Mouse (Mus musculus): Measurements from ENCODE around the gene Haghl. TPM values are rescaled to one million over a fixed set of nuclear protein-coding genes. Genes with fewer than 3 reads are reported as not detected.

Gene Haghl
- total and polyA plus RNA-seq, 3 experiments: 6.4 to 23.4 (median 7.7) TPM

DNA sequence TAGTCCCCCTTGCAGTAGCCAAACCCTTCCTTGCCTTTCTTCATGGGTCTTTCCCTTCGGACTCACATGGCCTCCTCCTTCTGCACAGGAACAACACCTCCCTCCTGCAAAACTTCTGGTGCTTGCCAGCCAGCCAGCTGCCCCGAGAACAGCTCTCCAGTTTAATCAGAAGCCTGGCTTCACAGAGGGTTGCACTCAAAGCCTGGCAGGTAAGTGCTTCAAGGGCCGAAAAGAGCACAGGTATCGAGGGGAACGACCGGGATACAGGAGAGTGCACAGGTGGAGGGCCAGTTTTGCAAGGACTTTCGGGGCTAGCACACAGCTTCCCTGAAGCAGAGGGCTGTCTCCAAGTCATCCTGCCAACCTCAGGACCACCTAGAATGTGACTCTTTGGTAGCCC is 46.6 kb downstream of the Haghl start:
- Histone ChIP-seq H3K9ac (ENCODE audit: low read depth, low read length) (no peak overlapping the region), H3K4me1 (ENCODE audit: control insufficient read depth, insufficient read depth, low read length) (no peaks in the 10 kb centered on the region), H3K4me3 (no peak overlapping the region), H3K27ac (no peak overlapping the region), H3K27me3 (ENCODE audit: control insufficient read depth, insufficient read depth, low read length) (no peaks in the 10 kb centered on the region), H3K79me2 (replicated peaks; ENCODE audit: control insufficient read depth, insufficient read depth, low read length) (no peaks in the 10 kb centered on the region), H3K36me3 (ENCODE audit: control insufficient read depth, insufficient read depth, low read length) (no peaks in the 10 kb centered on the region)
- TF ChIP-seq CTCF (IDR thresholded peaks at IDR 0.05): no peak
- TF ChIP-seq POLR2A (IDR thresholded peaks at IDR 0.05; ENCODE audit: insufficient read depth, low read depth, low read length): no peak
- TF ChIP-seq EP300 (IDR thresholded peaks at IDR 0.05; ENCODE audit: insufficient read depth, low read depth, low read length): no peak
- intact Hi-C loops (cut with DNase I): no loop called here
- WGBS: 66% methylated on average over 7 of the region's 7 CpGs
- no peak for DNase-seq

GRCm38 (mm10) chr17:25735745-25736144 is 49.7 kb downstream of the Haghl start, which contains the start of gene Mslnl:
Gene Mslnl, plus strand, starts transcription at chr17:25736042.
- Histone ChIP-seq H3K9ac (ENCODE audit: low read depth, low read length) (no peak within 1 kb of the TSS), H3K4me1 (ENCODE audit: control insufficient read depth, insufficient read depth, low read length) (no peaks in the 10 kb centered on the region), H3K27me3 (ENCODE audit: control insufficient read depth, insufficient read depth, low read length) (no peaks in the 10 kb centered on the region), H3K4me3 (no peak within 1 kb of the TSS), H3K79me2 (replicated peaks; ENCODE audit: control insufficient read depth, insufficient read depth, low read length) (no peaks in the 10 kb centered on the region), H3K36me3 (ENCODE audit: control insufficient read depth, insufficient read depth, low read length) (no peaks in the 10 kb centered on the region), H3K27ac (no peak within 1 kb of the TSS)
- no peak for TF ChIP-seq CTCF (IDR thresholded peaks at IDR 0.05)
- TF ChIP-seq POLR2A (IDR thresholded peaks at IDR 0.05; ENCODE audit: insufficient read depth, low read depth, low read length): no peak
- TF ChIP-seq EP300 (IDR thresholded peaks at IDR 0.05; ENCODE audit: insufficient read depth, low read depth, low read length): no peak
- WGBS: 73% methylated on average over 3 of the region's 3 CpGs
- DNase-seq: no peak
- intact Hi-C loops (cut with DNase I): no loop called here

DNA sequence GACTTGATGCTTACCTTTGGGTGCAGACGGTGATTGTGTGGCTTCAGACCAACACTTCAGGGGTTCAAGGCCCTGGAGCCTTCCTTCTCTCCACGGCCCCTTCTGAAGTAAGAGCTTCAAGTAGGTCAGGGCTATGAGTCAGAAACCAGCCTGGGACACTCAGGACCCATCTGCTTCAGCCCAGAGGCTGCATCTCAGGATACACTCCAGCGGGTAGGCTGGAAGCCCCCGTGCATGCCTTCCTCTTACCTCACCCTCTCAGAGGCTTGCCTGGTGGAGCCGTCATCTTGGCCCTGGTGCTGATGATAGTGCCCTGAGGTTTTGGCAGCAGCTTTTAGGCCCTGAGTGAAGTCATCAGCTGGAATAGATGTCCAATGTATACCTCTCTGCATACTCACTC is 50.2 kb downstream of the Haghl start:
- no peaks in the 10 kb centered on the region for H3K36me3 ChIP-seq (ENCODE audit: control insufficient read depth, insufficient read depth, low read length)
- H3K4me1 ChIP-seq (ENCODE audit: control insufficient read depth, insufficient read depth, low read length): no peaks in the 10 kb centered on the region
- intact Hi-C loops (cut with DNase I): no loop called here
- H3K9ac ChIP-seq (ENCODE audit: low read depth, low read length): no peak overlapping the region
- no peak overlapping the region for H3K4me3 ChIP-seq
- TF ChIP-seq EP300 (IDR thresholded peaks at IDR 0.05; ENCODE audit: insufficient read depth, low read depth, low read length) (no peak), POLR2A (IDR thresholded peaks at IDR 0.05; ENCODE audit: insufficient read depth, low read depth, low read length) (no peak), CTCF (IDR thresholded peaks at IDR 0.05) (no peak)
- DNase-seq: no peak
- no peaks in the 10 kb centered on the region for H3K27me3 ChIP-seq (ENCODE audit: control insufficient read depth, insufficient read depth, low read length)
- WGBS: 87% methylated on average over 5 of the region's 5 CpGs
- no peaks in the 10 kb centered on the region for H3K79me2 ChIP-seq (replicated peaks; ENCODE audit: control insufficient read depth, insufficient read depth, low read length)
- H3K27ac ChIP-seq: no peak overlapping the region

DNA sequence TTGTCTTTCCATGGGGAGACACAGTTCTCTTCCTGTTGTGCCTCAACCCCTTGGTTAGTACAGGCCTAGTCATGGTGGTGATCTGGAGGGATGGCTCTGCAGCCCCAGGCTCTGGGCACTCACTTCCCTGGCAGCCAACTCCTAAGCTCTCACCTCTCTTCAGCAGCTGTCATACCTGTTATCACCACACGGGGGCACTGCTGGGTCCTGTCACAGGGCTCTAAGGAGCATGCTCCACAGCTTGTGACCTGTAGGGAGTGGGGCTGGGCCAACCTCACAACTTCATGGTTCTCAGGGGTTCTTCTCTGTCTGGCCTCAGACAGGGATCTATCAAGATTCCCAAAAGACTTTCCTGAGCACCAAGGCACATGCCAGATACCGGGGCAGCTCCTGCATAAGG is 53.4 kb downstream of the Haghl start:
- intact Hi-C loops (cut with DNase I): loop anchor here (1.0 to 2.0 kb wide), 2 partner anchors 39 to 68 kb away; no protein-coding TSS in a partner anchor

More for the DNA sequence above, 53.4 kb downstream of the Haghl start:
- Histone ChIP-seq H3K27me3 (ENCODE audit: control insufficient read depth, insufficient read depth, low read length) (no peaks in the 10 kb centered on the region), H3K79me2 (replicated peaks; ENCODE audit: control insufficient read depth, insufficient read depth, low read length) (no peaks in the 10 kb centered on the region), H3K9ac (ENCODE audit: low read depth, low read length) (no peak overlapping the region), H3K4me1 (ENCODE audit: control insufficient read depth, insufficient read depth, low read length) (peaks cover 4% of the 10 kb centered on the region), H3K27ac (no peak overlapping the region), H3K4me3 (no peak overlapping the region), H3K36me3 (ENCODE audit: control insufficient read depth, insufficient read depth, low read length) (no peaks in the 10 kb centered on the region)
- no peak for TF ChIP-seq EP300 (IDR thresholded peaks at IDR 0.05; ENCODE audit: insufficient read depth, low read depth, low read length)
- TF ChIP-seq CTCF (IDR thresholded peaks at IDR 0.05): peak; percentile 98
- no peak for TF ChIP-seq POLR2A (IDR thresholded peaks at IDR 0.05; ENCODE audit: insufficient read depth, low read depth, low read length)
- peak; percentile 73 to 85 for DNase-seq
- 26% methylated on average over 2 of the region's 2 CpGs for WGBS

Small RNAs within 50 kb of the gene (microRNA-seq; reads per million reads assigned to microRNA genes)
- gene Gm25083: 0 reads per million in 2 experiments
- 0 to 3.4 reads per million in 2 experiments for gene Mir3082
- gene Mir6966: 2.2 to 3.1 reads per million in 2 experiments

Other genes with a start within 250 kb of the Haghl start
- gene Sox8, start 215.0 kb downstream of the Haghl start, total RNA-seq (2021): under 1 TPM; 0.30 to 0.44 TPM
- gene Sox8, start 215.0 kb downstream of the Haghl start, polyA plus RNA-seq (2012; rRNA removed): 0.57 and 0.67 TPM in 2 replicates
- 10 to 100 TPM; 28.7 to 33.5 TPM for gene Lmf1, start 206.6 kb downstream of the Haghl start, total RNA-seq (2021)
- 32.7 and 41.8 TPM in 2 replicates for gene Lmf1, start 206.6 kb downstream of the Haghl start, polyA plus RNA-seq (2012; rRNA removed)
- gene Gng13, start 68.5 kb downstream of the Haghl start, total RNA-seq (2021): under 1 TPM in 1 of 2 experiments, not detected in 1; 0.81 TPM
- gene Gng13, start 68.5 kb downstream of the Haghl start, polyA plus RNA-seq (2012; rRNA removed): 0.27 and 0.35 TPM in 2 replicates
- gene Chtf18, start 58.3 kb downstream of the Haghl start, total RNA-seq (2021): 1 to 10 TPM; 1.3 to 1.6 TPM
- 0.85 and 1.7 TPM in 2 replicates for gene Chtf18, start 58.3 kb downstream of the Haghl start, polyA plus RNA-seq (2012; rRNA removed)
- gene Rpusd1, start 58.0 kb downstream of the Haghl start, total RNA-seq (2021): 1 to 10 TPM; 4.2 to 5.1 TPM
- 18.0 and 18.3 TPM in 2 replicates for gene Rpusd1, start 58.0 kb downstream of the Haghl start, polyA plus RNA-seq (2012; rRNA removed)
- not detected for gene Mslnl, start 49.6 kb downstream of the Haghl start, total RNA-seq (2021)
- gene Mslnl, start 49.6 kb downstream of the Haghl start, polyA plus RNA-seq (2012; rRNA removed): 0.10 and 0.26 TPM in 2 replicates
- gene Msln, start 31.3 kb downstream of the Haghl start, total RNA-seq (2021): 10 to 100 TPM; 13.2 to 16.6 TPM
- 24.7 and 25.6 TPM in 2 replicates for gene Msln, start 31.3 kb downstream of the Haghl start, polyA plus RNA-seq (2012; rRNA removed)
- 10 to 100 TPM; 42.1 to 45.1 TPM for gene Narfl, start 11.9 kb downstream of the Haghl start, total RNA-seq (2021)
- gene Narfl, start 11.9 kb downstream of the Haghl start, polyA plus RNA-seq (2012; rRNA removed): 36.4 and 52.6 TPM in 2 replicates
- not detected for gene Ccdc78, start 907 bp upstream of the Haghl start, total RNA-seq (2021)
- gene Ccdc78, start 907 bp upstream of the Haghl start, polyA plus RNA-seq (2012; rRNA removed): 1.1 TPM in 1 of 2 replicates, not detected in the other
- gene Fam173a, start 7.2 kb upstream of the Haghl start, total RNA-seq (2021): 10 to 100 TPM; 30.8 to 38.3 TPM
- gene Fam173a, start 7.2 kb upstream of the Haghl start, polyA plus RNA-seq (2012; rRNA removed): 49.7 and 63.6 TPM in 2 replicates
- not detected for gene AC134908.4, start 10.0 kb upstream of the Haghl start, total RNA-seq (2021)
- gene AC134908.4, start 10.0 kb upstream of the Haghl start, polyA plus RNA-seq (2012; rRNA removed): not detected in 2 replicates
- gene Metrn, start 11.5 kb upstream of the Haghl start, total RNA-seq (2021): 10 to 100 TPM; 49.0 to 54.6 TPM
- 43.3 and 47.9 TPM in 2 replicates for gene Metrn, start 11.5 kb upstream of the Haghl start, polyA plus RNA-seq (2012; rRNA removed)
- 1 to 10 TPM; 1.1 to 1.4 TPM for gene Fbxl16, start 23.4 kb upstream of the Haghl start, total RNA-seq (2021)
- 2.3 and 3.2 TPM in 2 replicates for gene Fbxl16, start 23.4 kb upstream of the Haghl start, polyA plus RNA-seq (2012; rRNA removed)
- 10 to 100 TPM; 11.0 to 11.1 TPM for gene Wdr24, start 38.0 kb upstream of the Haghl start, total RNA-seq (2021)
- 20.4 and 22.9 TPM in 2 replicates for gene Wdr24, start 38.0 kb upstream of the Haghl start, polyA plus RNA-seq (2012; rRNA removed)
- gene Jmjd8, start 43.2 kb upstream of the Haghl start, total RNA-seq (2021): 10 to 100 TPM; 32.7 to 36.9 TPM
- 47.2 and 48.9 TPM in 2 replicates for gene Jmjd8, start 43.2 kb upstream of the Haghl start, polyA plus RNA-seq (2012; rRNA removed)
- 100 to 1,000 TPM; 105 to 129 TPM for gene Stub1, start 47.7 kb upstream of the Haghl start, total RNA-seq (2021)
- gene Stub1, start 47.7 kb upstream of the Haghl start, polyA plus RNA-seq (2012; rRNA removed): 147 and 174 TPM in 2 replicates
- under 1 TPM; 0.55 to 0.82 TPM for gene Rhbdl1, start 51.6 kb upstream of the Haghl start, total RNA-seq (2021)
- gene Rhbdl1, start 51.6 kb upstream of the Haghl start, polyA plus RNA-seq (2012; rRNA removed): 3.8 and 4.9 TPM in 2 replicates
- 1 to 10 TPM; 2.4 to 2.9 TPM for gene Gm20683, start 56.1 kb upstream of the Haghl start, total RNA-seq (2021)
- 13.9 and 21.6 TPM in 2 replicates for gene Gm20683, start 56.1 kb upstream of the Haghl start, polyA plus RNA-seq (2012; rRNA removed)
- gene Rhot2, start 59.2 kb upstream of the Haghl start, total RNA-seq (2021): 100 to 1,000 TPM; 120 to 139 TPM
- 209 and 257 TPM in 2 replicates for gene Rhot2, start 59.2 kb upstream of the Haghl start, polyA plus RNA-seq (2012; rRNA removed)
- 1 to 10 TPM; 1.2 to 1.3 TPM for gene Wdr90, start 75.8 kb upstream of the Haghl start, total RNA-seq (2021)
- gene Wdr90, start 75.8 kb upstream of the Haghl start, polyA plus RNA-seq (2012; rRNA removed): 8.0 and 8.5 TPM in 2 replicates
- gene Mcrip2, start 83.1 kb upstream of the Haghl start, total RNA-seq (2021): 100 to 1,000 TPM; 234 to 288 TPM
- gene Mcrip2, start 83.1 kb upstream of the Haghl start, polyA plus RNA-seq (2012; rRNA removed): 189 and 254 TPM in 2 replicates
- gene Mettl26, start 89.4 kb upstream of the Haghl start, total RNA-seq (2021): 10 to 100 TPM; 12.7 TPM
- gene Mettl26, start 89.4 kb upstream of the Haghl start, polyA plus RNA-seq (2012; rRNA removed): 24.8 and 30.5 TPM in 2 replicates
- under 1 TPM; 0.50 to 0.82 TPM for gene Wfikkn1, start 95.2 kb upstream of the Haghl start, total RNA-seq (2021)
- gene Wfikkn1, start 95.2 kb upstream of the Haghl start, polyA plus RNA-seq (2012; rRNA removed): 0.29 and 0.44 TPM in 2 replicates
- 10 to 100 TPM; 15.2 to 17.6 TPM for gene Rab40c, start 134.1 kb upstream of the Haghl start, total RNA-seq (2021)
- 20.5 and 33.8 TPM in 2 replicates for gene Rab40c, start 134.1 kb upstream of the Haghl start, polyA plus RNA-seq (2012; rRNA removed)
- 10 to 100 TPM; 40.8 to 48.7 TPM for gene Pigq, start 159.3 kb upstream of the Haghl start, total RNA-seq (2021)
- 74.7 and 115 TPM in 2 replicates for gene Pigq, start 159.3 kb upstream of the Haghl start, polyA plus RNA-seq (2012; rRNA removed)
- gene Nhlrc4, start 159.3 kb upstream of the Haghl start, total RNA-seq (2021): under 1 TPM; 0.10 to 0.30 TPM
- 0.15 and 2.8 TPM in 2 replicates for gene Nhlrc4, start 159.3 kb upstream of the Haghl start, polyA plus RNA-seq (2012; rRNA removed)
- under 1 TPM; 0.27 to 0.37 TPM for gene A930017K11Rik, start 166.9 kb upstream of the Haghl start, total RNA-seq (2021)
- 0.44 and 0.61 TPM in 2 replicates for gene A930017K11Rik, start 166.9 kb upstream of the Haghl start, polyA plus RNA-seq (2012; rRNA removed)
- 1 to 10 TPM; 6.1 to 7.4 TPM for gene Capn15, start 200.1 kb upstream of the Haghl start, total RNA-seq (2021)
- 15.1 and 15.5 TPM in 2 replicates for gene Capn15, start 200.1 kb upstream of the Haghl start, polyA plus RNA-seq (2012; rRNA removed)

Measured in heart, adult 2 months (tissue).